Mouse (Mus musculus) urinary bladder, adult 2 months (tissue): ENCODE data around the gene Rcn1. TPM values are rescaled to one million over a fixed set of nuclear protein-coding genes. Genes with fewer than 3 reads are reported as not detected.

Source experiments
- DNase-seq: peaks from one replicate; pipeline ENCODE4 v3.0.0; 2022; ENCODE audit warnings: low spot score
- polyA plus RNA-seq: library from polyadenylated mRNA; depleted of rRNA; stranded (reverse); fragments of >200 nt; gene quantifications from 2 replicates; pipeline ENCODE4 v1.2.3, GENCODE M21; 2012

Gene Rcn1
- polyA plus RNA-seq, 1 experiment, result 88.3 TPM

GRCm38 (mm10) chr2:105394375-105394774 is 4.7 kb downstream of the Rcn1 start:
- no peak for DNase-seq

GRCm38 (mm10) chr2:105392514-105392913 is 6.6 kb downstream of the Rcn1 start:
- DNase-seq, result no peak

GRCm38 (mm10) chr2:105391414-105391784 is 7.7 kb downstream of the Rcn1 start:
- DNase-seq, result no peak

- no peak for DNase-seq
Measured at GRCm38 (mm10) chr2:105390653-105391413, 8.3 kb downstream of the Rcn1 start.

GRCm38 (mm10) chr2:105389007-105389890 is 9.9 kb downstream of the Rcn1 start:
- DNase-seq, result no peak

- DNase-seq, result no peak
Measured at GRCm38 (mm10) chr2:105386418-105386817, 12.7 kb downstream of the Rcn1 start.

GRCm38 (mm10) chr2:105384998-105385397 is 14.1 kb downstream of the Rcn1 start:
- DNase-seq, result no peak

- DNase-seq, result no peak
Measured at GRCm38 (mm10) chr2:105383063-105383462, 16.1 kb downstream of the Rcn1 start.

GRCm38 (mm10) chr2:105380757-105381319 is 18.3 kb downstream of the Rcn1 start:
- DNase-seq, result no peak

GRCm38 (mm10) chr2:105379682-105380081 is 19.4 kb downstream of the Rcn1 start:
- no peak for DNase-seq

GRCm38 (mm10) chr2:105375705-105376104 is 23.4 kb downstream of the Rcn1 start:
- DNase-seq, result no peak

- no peak for DNase-seq
Measured at GRCm38 (mm10) chr2:105375261-105375660, 23.9 kb downstream of the Rcn1 start.

- DNase-seq, result no peak
Measured at GRCm38 (mm10) chr2:105373658-105374057, 25.5 kb downstream of the Rcn1 start.

GRCm38 (mm10) chr2:105372727-105373126 is 26.4 kb downstream of the Rcn1 start:
- no peak for DNase-seq

GRCm38 (mm10) chr2:105372156-105372555 is 27.0 kb downstream of the Rcn1 start:
- no peak for DNase-seq

- no peak for DNase-seq
Measured at GRCm38 (mm10) chr2:105370698-105371097, 28.4 kb downstream of the Rcn1 start.

GRCm38 (mm10) chr2:105370240-105370639 is 28.9 kb downstream of the Rcn1 start:
- no peak for DNase-seq

- no peak for DNase-seq
Measured at GRCm38 (mm10) chr2:105367623-105368022, 31.5 kb downstream of the Rcn1 start.

- no peak for DNase-seq
Measured at GRCm38 (mm10) chr2:105358040-105358439, 41.1 kb downstream of the Rcn1 start.

GRCm38 (mm10) chr2:105356791-105357190 is 42.3 kb downstream of the Rcn1 start:
- DNase-seq, result no peak

GRCm38 (mm10) chr2:105348886-105349285 is 50.2 kb downstream of the Rcn1 start:
- DNase-seq, result no peak

GRCm38 (mm10) chr2:105339993-105340392 is 59.1 kb downstream of the Rcn1 start:
- DNase-seq, result no peak
